Mouse (Mus musculus): ENCODE data around the gene Zcchc2. TPM values are rescaled to one million over a fixed set of nuclear protein-coding genes. Genes with fewer than 3 reads are reported as not detected.

The Zcchc2 gene
- total RNA-seq, 2 experiments from 2014 or later = 5.6 to 6.5 TPM

DNA sequence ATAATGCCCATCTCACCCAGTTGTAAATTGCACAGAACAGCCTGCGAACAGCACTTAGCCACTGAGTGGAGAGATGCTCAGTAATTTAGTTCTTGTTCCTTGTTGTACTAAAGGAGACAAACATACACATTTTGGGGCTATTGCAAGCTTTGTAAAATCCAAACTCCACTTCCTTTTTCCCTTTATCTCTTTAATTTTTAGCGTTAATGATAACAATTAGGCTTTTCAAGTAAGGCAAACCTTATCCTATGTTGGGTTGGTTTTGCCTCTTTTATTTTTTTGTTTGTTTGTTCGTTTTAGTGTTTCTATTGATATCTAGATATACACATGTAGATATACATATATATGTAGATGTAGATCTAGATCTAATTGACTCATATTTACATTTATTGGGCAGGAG is 34.6 kb downstream of the Zcchc2 start:
- intact Hi-C loops (cut with DNase I; ENCODE audit: low total_unique reads) = no loop called here
- no peak for DNase-seq

DNA sequence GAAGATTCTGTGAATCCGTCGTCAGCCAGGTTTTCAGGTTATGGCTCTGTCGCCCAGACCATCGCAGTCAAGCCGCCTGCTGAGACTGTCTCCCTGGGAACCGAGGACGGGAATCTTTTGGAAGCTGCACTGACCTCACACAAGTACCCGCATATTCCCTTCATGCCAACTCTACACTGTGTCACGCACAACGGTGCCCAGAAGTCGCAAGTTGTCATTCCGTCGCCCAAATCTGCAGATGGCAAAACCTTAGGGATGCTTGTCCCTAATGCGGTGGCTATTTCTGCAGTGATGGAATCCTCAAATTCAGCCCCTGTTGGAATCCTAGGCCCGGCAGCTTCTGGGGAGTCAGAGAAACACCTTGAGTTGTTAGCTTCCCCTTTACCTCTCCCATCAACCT is 39.6 kb downstream of the Zcchc2 start:
- intact Hi-C loops (cut with DNase I; ENCODE audit: low total_unique reads) = no loop called here

DNA sequence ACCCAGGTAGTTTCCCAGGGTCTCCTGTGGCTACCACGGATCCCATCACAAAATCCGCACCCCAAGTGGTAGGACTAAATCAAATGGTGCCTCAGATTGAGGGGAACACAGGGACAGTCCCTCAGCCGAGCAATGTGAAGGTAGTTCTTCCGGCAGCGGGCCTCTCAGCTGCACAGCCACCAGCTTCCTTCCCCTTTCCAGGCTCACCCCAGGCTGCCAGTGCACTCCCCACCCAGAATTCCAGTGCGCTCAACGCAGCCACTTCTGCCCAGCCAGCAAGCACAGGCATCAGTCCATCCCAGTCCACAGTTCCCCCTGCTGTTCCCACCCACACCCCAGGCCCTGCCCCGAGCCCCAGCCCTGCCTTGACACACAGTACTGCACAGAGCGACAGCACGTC is 40.1 kb downstream of the Zcchc2 start:
- intact Hi-C loops (cut with DNase I; ENCODE audit: low total_unique reads) = no loop called here
- peak; percentile 15 for DNase-seq

More for the DNA sequence above, 39.6 kb downstream of the Zcchc2 start:
- no peak for DNase-seq

- intact Hi-C loops (cut with DNase I; ENCODE audit: low total_unique reads) = no loop called here
- no peak for DNase-seq
Observed at GRCm38 (mm10) chr1:106030886-106031285, 40.7 kb downstream of the Zcchc2 start.

DNA sequence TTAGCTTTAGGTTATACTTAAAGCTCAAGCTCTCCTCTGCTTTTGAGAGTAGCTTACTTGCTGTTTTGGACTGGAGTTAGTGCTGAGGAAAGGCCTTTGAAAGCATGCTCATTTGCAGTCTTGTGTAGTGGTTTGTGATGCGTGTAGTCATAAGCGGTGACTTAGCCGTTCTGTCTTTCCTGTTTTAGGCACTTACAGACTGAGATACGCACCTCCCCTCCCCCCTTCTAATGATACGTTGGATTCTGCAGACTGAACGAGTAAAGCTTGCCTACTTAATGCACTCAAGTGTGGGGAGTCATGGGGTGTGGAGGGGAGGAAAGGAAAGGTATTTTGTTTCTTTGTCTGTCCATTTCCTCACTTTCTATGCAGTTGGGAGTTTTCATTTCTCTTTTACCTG is 41.7 kb downstream of the Zcchc2 start:
- no peak for DNase-seq
- intact Hi-C loops (cut with DNase I; ENCODE audit: low total_unique reads) = no loop called here

DNA sequence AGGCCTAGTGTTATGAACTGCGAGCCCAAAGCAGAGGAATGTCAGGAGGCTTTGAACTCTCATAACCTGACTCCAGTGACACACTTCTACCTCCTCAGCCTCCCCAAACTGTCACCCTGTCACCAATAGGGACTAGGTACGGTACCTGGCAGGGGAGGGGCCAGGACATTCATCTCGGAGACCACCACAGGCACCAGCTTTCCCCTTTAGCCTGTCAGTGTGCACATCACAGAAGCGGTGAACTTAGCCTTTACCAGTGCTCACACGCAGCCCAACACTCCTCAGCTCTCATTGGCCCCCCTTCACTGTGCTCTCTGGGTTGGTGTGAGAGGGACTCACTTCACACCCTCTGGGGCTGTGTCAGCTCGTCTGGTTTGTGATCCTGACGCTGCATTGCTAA is 44.6 kb downstream of the Zcchc2 start:
- DNase-seq = no peak
- intact Hi-C loops (cut with DNase I; ENCODE audit: low total_unique reads) = loop anchor here (5.0 kb wide), 1 partner anchor 142 kb away; no protein-coding TSS in a partner anchor

DNA sequence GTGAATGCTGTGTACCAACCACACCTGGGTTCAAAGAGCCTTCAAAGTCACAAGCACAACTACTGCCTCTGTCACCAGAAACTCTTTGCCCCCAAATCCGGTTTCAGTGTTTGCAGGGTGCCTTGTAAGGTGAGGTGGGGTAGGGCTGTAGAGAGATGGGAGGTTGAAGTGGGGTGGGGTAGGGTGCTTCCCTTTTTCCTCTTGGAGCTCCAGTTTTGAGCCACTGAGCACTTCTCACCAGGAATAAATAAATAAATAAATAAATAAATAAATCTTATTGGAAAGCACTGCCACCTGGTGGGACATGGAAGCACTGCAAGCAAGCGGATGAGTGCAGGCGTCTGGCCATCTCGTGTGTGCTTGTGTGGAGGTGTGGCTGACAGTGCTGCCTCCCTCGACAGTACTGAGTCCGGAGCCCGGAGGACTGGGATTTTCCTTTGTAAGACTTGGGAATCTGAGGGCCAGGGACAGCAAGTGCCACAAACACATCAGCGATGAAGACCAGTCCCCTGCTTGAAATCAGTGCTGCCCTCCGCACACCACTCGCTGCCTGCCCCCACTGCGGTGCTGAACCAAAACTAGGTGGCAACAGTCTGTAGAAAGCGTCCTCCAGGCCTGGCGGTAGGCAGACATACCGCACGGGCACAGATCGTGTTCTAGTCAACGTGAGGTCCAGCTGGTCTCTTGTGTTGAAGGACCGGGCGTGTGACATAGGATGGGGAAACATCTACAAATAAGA is 46.8 kb downstream of the Zcchc2 start:
- intact Hi-C loops (cut with DNase I; ENCODE audit: low total_unique reads) = loop anchor here (5.0 kb wide), 1 partner anchor 145 kb away; no protein-coding TSS in a partner anchor
- peak; percentile 60 for DNase-seq

DNA sequence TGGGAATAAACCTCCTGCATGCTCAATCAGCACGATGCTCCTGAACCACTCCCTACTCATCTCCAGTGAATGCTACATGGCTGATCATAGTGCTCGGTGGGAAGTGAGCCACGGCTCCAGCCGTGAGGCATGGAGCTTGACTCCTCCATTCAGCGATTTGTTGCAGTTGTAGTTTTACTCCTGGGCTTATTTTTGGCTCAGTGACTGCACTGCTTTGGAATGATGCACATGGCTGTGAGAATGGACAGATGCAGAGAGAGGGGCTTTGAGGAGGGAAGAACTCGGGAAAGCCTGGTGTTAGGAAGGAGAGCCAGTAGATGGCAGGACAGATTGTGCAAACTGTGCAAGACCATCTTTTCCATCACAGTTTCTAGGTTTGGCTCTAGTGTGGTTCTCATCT is 49.1 kb downstream of the Zcchc2 start:
- intact Hi-C loops (cut with DNase I; ENCODE audit: low total_unique reads) = loop anchor here (5.0 kb wide), 1 partner anchor 147 kb away; no protein-coding TSS in a partner anchor
- no peak for DNase-seq

DNA sequence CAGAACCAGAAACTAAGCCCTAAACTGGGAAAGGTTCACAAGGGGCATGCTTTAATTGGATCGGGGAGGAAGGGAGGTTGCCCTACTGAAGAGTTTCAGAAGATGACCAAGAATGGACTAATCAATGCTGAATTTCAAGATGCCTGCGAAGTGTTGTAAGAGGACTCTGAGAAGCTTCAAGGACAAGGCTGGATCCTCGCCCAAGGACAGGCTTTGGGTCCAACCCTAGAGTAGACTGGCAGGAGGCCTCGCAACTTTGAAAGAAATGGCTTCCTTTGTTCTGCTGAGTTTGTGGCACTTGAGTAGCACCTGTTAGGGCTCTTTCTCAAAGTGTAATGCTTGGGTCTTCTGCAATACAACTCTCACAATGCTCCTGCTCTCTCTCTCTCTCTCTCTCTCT is 50.1 kb downstream of the Zcchc2 start:
- intact Hi-C loops (cut with DNase I; ENCODE audit: low total_unique reads) = no loop called here

GRCm38 (mm10) chr1:106042221-106042620 is 52.0 kb downstream of the Zcchc2 start:
- DNase-seq = no peak
- intact Hi-C loops (cut with DNase I; ENCODE audit: low total_unique reads) = no loop called here

More for the DNA sequence above, 50.1 kb downstream of the Zcchc2 start:
- DNase-seq = no peak

DNA sequence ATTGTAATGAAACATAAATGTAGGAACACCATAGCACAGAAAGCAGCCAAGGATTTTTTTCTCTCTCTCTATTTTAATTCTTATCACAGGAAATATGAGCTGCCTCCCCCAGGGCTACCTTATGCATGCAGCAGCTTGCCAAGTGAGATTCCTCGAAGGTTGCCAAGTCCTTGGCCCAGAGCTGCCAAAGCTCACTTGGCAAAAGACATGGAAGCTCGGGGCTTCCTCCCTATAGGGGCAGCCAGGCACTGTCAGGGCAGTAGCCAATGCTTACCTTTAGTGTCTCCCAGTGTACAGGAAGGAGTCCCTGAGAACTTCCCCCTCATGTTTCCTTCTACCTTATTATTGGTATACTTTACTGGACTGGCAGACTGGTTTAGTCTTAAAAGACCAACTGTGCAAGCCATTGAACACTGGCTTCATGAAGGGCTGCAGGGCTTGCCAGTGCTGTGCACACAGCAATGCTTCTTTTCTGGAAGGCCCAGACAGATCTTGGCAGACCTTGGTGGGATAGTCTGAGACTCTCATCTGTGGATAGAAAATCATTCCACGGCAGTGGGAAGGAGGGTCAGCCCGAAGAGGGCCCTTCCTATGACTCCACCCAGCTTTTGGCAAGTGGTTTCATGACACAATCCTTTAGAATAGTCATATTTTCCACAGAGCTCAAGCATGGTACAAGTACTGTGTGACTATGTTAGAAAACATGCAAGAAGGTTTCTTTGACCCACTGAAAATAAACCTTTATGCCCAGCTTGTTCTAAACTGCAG is 53.0 kb downstream of the Zcchc2 start:
- peak; percentile 27 for DNase-seq
- intact Hi-C loops (cut with DNase I; ENCODE audit: low total_unique reads) = no loop called here

- intact Hi-C loops (cut with DNase I; ENCODE audit: low total_unique reads) = no loop called here
- no peak for DNase-seq
Observed at GRCm38 (mm10) chr1:106049036-106049435, 58.8 kb downstream of the Zcchc2 start.

- DNase-seq = no peak
- intact Hi-C loops (cut with DNase I; ENCODE audit: low total_unique reads) = no loop called here
Observed at GRCm38 (mm10) chr1:106054978-106055377, 64.8 kb downstream of the Zcchc2 start.

DNA sequence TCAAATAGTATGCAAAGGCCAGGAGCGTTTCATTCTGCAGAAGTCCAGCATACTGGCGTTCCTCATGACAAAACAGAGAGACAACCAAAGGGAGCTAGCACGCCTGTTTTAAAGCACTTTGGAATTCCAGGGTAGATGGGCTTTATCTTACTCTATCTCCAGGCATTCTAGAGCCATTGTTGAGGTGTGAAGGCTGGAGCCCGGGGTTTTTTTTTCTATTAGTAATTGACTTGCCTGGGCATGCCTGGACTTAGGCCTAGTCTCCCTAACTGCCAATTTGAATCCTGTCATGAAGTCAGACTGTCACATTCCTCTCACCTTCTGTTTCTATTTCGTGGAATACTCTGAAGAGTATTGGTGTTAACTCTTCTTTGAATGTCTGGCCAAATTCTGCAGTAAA is 68.1 kb downstream of the Zcchc2 start:
- intact Hi-C loops (cut with DNase I; ENCODE audit: low total_unique reads) = no loop called here
- DNase-seq = no peak

GRCm38 (mm10) chr1:106059516-106060277 is 69.5 kb downstream of the Zcchc2 start:
- intact Hi-C loops (cut with DNase I; ENCODE audit: low total_unique reads) = no loop called here
- DNase-seq = no peak

- no peak for DNase-seq
- intact Hi-C loops (cut with DNase I; ENCODE audit: low total_unique reads) = no loop called here
Observed at GRCm38 (mm10) chr1:106061185-106061910, 71.1 kb downstream of the Zcchc2 start.

- DNase-seq = no peak
- intact Hi-C loops (cut with DNase I; ENCODE audit: low total_unique reads) = no loop called here
Observed at GRCm38 (mm10) chr1:106062891-106063590, 72.8 kb downstream of the Zcchc2 start.

DNA sequence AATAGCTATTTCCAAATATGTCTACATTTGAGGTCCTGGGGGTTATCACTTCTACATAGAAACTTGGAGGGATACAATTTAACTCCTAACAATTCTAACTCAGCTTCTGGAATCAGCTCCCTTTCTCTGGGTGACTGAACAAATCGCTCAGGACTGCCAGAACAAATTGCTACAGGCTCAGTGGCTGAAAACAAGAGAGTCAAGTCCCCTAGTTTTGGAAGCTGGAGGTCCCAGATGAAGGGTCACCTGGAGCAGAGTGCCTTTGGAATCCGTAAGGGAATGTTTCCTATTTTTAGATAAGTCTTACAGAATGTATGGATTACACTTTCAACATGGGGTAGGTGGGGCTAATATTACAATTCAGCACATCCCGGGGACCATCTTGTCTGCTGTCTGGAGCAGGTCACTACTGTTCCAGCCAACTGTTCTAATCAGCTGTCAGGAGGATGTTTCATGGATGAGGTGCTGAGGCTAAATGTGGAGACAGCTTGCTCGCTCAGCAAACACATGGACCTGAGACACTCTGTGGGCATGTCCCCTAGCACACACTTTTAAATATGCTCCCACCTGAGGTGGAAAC is 73.5 kb downstream of the Zcchc2 start:
- intact Hi-C loops (cut with DNase I; ENCODE audit: low total_unique reads) = no loop called here
- no peak for DNase-seq

GRCm38 (mm10) chr1:106064291-106064690 is 74.1 kb downstream of the Zcchc2 start:
- intact Hi-C loops (cut with DNase I; ENCODE audit: low total_unique reads) = no loop called here

More at GRCm38 (mm10) chr1:106064291-106064690, 74.1 kb downstream of the Zcchc2 start:
- DNase-seq = no peak
